Mouse (Mus musculus): Measurements from ENCODE around the gene Lsr. TPM values are rescaled to one million over a fixed set of nuclear protein-coding genes. Genes with fewer than 3 reads are reported as not detected.

Gene Lsr
- 19.5 and 20.0 TPM in 2 replicates for polyA plus RNA-seq (2012; rRNA removed)

GRCm38 (mm10) chr7:30973251-30973500 lies at the start of gene Lsr:
Gene Lsr (minus strand): TSS chr7:30973464.

GRCm38 (mm10) chr7:30973501-30974289 lies 431 bp upstream of the Lsr start, which contains the start of gene Fam187b:
Gene Fam187b (plus strand): TSS chr7:30973790.

GRCm38 (mm10) chr7:30956756-30957366 lies 16.4 kb downstream of the Lsr start, which contains the start of gene Usf2:
Gene Usf2 (minus strand): TSS chr7:30956803.

GRCm38 (mm10) chr7:30943909-30944635 lies 29.2 kb downstream of the Lsr start, which contains the start of gene Hamp:
Gene Hamp (minus strand): TSS chr7:30944032.

GRCm38 (mm10) chr7:30924581-30924980 lies 48.7 kb downstream of the Lsr start, which contains the start of gene Hamp2:
Gene Hamp2 (minus strand): TSS chr7:30924681.

GRCm38 (mm10) chr7:30914732-30915131 lies 58.5 kb downstream of the Lsr start, which contains the start of gene Mag:
Gene Mag (minus strand): TSS chr7:30914873.

Other genes with a start within 250 kb of the Lsr start
- 182 and 186 TPM in 2 replicates for gene Tmem147, start 243.9 kb downstream of the Lsr start, polyA plus RNA-seq (2012; rRNA removed)
- gene Gapdhs, start 229.8 kb downstream of the Lsr start, polyA plus RNA-seq (2012; rRNA removed): 0.09 and 0.11 TPM in 2 replicates
- gene Sbsn, start 222.0 kb downstream of the Lsr start, polyA plus RNA-seq (2012; rRNA removed): 5.6 and 7.5 TPM in 2 replicates
- 0.93 and 11.3 TPM in 2 replicates for gene Dmkn, start 209.7 kb downstream of the Lsr start, polyA plus RNA-seq (2012; rRNA removed)
- gene Krtdap, start 185.6 kb downstream of the Lsr start, polyA plus RNA-seq (2012; rRNA removed): 0.44 and 18.8 TPM in 2 replicates
- 0.10 and 0.16 TPM in 2 replicates for gene Ffar2, start 149.7 kb downstream of the Lsr start, polyA plus RNA-seq (2012; rRNA removed)
- 0.06 TPM in 1 of 2 replicates, not detected in the other for gene Ffar3, start 117.3 kb downstream of the Lsr start, polyA plus RNA-seq (2012; rRNA removed)
- not detected in 2 replicates for gene Ffar1, start 111.9 kb downstream of the Lsr start, polyA plus RNA-seq (2012; rRNA removed)
- 0.11 and 0.20 TPM in 2 replicates for gene Cd22, start 93.1 kb downstream of the Lsr start, polyA plus RNA-seq (2012; rRNA removed)
- 1.3 and 1.9 TPM in 2 replicates for gene Mag, start 58.6 kb downstream of the Lsr start, polyA plus RNA-seq (2012; rRNA removed)
- gene Hamp2, start 48.8 kb downstream of the Lsr start, polyA plus RNA-seq (2012; rRNA removed): 0.43 TPM in 1 of 2 replicates, not detected in the other
- not detected in 2 replicates for gene Hamp, start 29.4 kb downstream of the Lsr start, polyA plus RNA-seq (2012; rRNA removed)
- gene Usf2, start 16.7 kb downstream of the Lsr start, polyA plus RNA-seq (2012; rRNA removed): 164 and 173 TPM in 2 replicates
- gene Fam187b, start 326 bp upstream of the Lsr start, polyA plus RNA-seq (2012; rRNA removed): 0.36 and 0.61 TPM in 2 replicates
- 17.0 and 23.0 TPM in 2 replicates for gene Fxyd5, start 69.0 kb upstream of the Lsr start, polyA plus RNA-seq (2012; rRNA removed)
- 45.5 and 68.3 TPM in 2 replicates for gene Fxyd7, start 78.0 kb upstream of the Lsr start, polyA plus RNA-seq (2012; rRNA removed)
- 14.3 and 25.8 TPM in 2 replicates for gene Fxyd1, start 83.7 kb upstream of the Lsr start, polyA plus RNA-seq (2012; rRNA removed)
- 0.65 and 1.6 TPM in 2 replicates for gene Lgi4, start 85.9 kb upstream of the Lsr start, polyA plus RNA-seq (2012; rRNA removed)
- gene Fxyd3, start 103.2 kb upstream of the Lsr start, polyA plus RNA-seq (2012; rRNA removed): 0.36 and 6.3 TPM in 2 replicates
- 0.74 and 1.9 TPM in 2 replicates for gene Hpn, start 141.8 kb upstream of the Lsr start, polyA plus RNA-seq (2012; rRNA removed)
- gene Scn1b, start 153.5 kb upstream of the Lsr start, polyA plus RNA-seq (2012; rRNA removed): 12.0 and 14.9 TPM in 2 replicates
- 380 and 425 TPM in 2 replicates for gene Gramd1a, start 182.4 kb upstream of the Lsr start, polyA plus RNA-seq (2012; rRNA removed)

Measured in central nervous system, embryonic 14 days (tissue).